Mouse (Mus musculus) heart, adult 8-10 months (tissue): ENCODE data around the gene Cox20. TPM values are rescaled to one million over a fixed set of nuclear protein-coding genes. Genes with fewer than 3 reads are reported as not detected.
"Not testable (repeated sequence)": the region's sequence is repeated elsewhere in the genome, so short reads cannot be mapped to it uniquely, and the experiment has no call there.

Experiments
- DNase-seq: peaks from one replicate; pipeline ENCODE4 v3.0.0; 2022; ENCODE audit warnings: low spot score
- total RNA-seq, 4 experiments: library from RNA; stranded (reverse); gene quantifications; 2 replicates each; pipeline ENCODE4 v1.2.4; 2022

Cox20 gene
- total RNA-seq, result 100 to 1,000 TPM in 2 of 4 experiments, 10 to 100 TPM in 2; 90.6 to 125 (median 103) TPM

DNA sequence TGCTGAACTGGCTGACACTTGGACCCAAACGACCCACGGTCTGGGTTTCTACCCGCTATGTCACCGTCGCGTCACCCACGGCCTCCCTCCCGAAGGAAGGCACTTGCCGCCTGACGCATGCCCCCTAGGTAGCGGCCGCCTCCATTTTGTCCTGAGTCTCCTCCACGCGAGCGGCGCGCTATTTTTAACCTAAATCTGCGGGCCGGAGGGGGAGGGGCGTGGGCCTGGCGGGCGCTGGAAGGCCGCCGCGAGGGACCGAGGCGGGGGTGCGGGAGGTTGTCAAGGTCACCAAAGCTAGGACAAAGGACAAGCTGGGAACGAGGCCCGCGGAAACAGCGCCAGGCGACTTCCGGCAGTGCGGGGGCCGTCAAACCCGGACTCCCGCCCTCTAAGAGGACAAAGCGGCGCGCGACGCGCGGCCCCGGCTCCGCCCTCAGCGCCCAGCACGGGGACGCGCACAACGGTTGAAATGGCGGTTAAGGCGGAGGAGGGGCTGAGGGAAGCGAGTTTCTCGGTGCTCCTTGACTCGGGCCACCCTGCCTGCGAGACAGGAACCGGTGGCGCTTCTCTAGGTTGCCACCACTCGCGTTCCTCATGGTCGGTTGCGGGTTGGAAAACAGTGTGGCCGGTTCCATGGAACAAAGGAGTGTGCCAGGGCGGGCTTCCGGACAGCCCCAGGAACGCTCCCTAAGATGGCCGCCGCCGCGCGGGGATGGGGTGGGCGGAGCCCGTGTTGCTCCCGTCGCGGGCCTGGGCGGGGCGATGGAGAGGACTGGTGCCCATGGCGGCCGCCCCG lies at the start of gene Cox20:
Gene Cox20, plus strand, starts transcription at position 742 of the 796 bp plus-strand sequence.
- DNase-seq, result peak; percentile 95

DNA sequence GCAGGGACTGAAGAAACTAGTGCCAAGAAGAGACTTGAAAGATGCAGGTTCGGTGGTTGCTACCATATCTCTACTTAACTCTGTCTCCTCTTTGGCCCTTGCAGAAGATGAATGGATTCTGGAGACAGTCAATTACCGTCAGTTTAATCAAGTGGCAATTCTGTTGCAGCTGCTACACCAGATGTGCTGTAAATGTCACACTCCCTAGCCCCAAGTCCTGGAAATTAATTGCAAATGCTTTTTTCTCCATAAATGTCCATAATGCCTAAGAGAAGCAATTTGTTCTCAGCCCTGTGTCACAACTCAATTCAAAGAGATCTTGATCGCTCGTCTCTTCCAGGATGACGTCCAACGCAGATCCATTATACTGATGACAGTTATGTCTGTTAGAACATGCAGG lies 48.3 kb upstream of the Cox20 start:
- no peak for DNase-seq

DNA sequence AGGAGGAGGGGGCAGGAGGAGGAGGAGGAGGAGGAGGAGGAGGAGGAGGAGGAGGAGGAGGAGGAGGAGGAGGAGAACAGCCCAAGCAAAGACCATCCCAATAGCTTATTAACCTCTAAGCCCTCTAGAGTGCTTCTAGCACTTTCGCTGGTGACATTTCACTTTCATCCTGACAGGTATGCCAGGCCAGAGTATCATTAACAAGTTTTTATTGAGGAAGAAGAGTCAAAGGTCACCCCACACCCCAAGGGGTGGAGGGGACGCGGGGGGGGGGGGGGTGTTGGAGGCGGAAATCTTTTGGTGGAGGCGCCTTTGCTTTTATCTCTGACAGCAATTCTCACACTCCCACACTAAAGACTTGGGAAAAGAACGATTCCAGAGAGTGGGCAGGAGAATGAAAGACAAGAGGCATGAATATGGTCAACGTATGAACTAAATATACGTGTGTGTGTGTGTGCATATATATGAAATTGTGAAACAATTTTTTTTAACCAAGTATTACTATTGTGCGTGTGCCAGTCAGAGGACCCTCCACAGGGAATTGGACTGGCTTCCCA lies 43.7 kb upstream of the Cox20 start:
- DNase-seq, result no peak

DNA sequence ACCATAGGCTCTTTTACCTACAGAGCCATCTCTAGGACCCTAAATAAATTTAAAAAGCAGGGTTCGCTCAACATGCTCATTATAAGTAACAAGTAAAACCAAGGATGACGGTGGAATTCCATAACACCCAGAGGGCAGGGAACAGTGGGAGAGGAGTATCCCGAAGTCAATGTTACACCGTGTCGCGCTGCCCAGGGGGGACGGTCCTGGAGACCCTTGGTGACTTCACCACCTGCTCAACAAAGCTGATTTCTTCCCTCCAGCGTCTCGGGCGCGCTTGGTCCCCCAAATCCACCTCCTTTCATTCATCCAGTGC lies 43.2 kb upstream of the Cox20 start:
- DNase-seq, result no peak

DNA sequence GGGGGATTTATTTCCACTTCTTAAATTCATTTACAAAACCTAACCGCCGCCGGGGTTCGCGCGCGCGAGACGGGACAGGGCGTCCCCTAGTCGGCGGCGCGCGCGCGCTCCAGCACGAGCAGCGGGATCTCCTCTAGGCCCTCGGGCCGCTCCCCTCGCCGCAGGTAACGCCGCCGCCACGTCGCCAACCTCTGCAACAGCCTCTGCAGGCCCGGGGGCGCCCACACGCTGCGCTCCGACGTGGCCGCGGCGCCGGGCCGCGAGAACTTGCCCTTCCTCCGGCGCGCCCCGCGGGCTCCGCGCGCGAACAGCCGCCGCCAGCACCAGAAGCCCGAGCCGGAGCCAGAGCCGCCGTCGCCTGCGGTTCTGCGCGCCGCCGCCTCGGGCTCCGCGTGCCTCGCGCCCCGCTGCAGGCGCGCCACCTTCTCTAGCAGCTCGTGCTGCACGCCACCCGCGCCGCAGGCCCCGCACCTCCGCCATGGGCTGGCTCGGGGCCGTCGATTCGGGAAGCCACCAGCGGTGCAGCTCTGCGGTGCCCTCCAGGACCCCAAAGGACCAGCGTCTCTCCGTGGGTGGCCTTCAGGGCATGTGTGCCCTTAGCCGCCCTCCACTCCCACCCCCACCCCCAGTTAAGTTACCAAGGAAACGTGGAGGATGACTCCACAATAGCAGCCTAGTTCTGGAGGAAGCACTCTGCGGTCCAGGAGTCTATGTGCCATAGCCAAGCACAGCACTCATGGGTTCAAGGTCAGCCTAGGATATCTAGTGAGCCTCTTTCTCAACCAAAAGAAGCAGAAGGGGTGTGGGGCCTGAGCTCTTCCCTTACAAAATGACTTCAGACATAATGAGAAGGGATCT lies 42.6 kb upstream of the Cox20 start:
- no peak for DNase-seq

DNA sequence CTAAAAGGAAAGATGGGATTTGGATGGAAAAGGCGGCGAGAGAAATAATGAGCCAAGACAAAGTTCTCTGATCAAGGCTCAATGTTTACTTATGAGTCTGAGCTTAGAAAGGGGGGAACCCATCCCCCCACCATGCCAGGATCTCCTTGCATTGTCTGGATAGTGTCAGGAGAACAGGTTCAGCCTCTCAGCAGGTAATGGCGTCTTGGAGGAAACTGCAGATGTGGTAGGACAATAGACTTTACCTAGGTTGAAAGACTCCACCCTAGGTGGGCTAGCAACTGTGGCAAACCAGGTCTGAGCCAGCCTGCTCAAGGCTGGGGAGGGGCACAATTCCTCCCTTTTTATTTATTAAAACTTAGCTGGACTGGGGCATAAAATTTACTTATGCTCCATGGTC lies 35.6 kb upstream of the Cox20 start:
- not testable (repeated sequence) for DNase-seq

DNA sequence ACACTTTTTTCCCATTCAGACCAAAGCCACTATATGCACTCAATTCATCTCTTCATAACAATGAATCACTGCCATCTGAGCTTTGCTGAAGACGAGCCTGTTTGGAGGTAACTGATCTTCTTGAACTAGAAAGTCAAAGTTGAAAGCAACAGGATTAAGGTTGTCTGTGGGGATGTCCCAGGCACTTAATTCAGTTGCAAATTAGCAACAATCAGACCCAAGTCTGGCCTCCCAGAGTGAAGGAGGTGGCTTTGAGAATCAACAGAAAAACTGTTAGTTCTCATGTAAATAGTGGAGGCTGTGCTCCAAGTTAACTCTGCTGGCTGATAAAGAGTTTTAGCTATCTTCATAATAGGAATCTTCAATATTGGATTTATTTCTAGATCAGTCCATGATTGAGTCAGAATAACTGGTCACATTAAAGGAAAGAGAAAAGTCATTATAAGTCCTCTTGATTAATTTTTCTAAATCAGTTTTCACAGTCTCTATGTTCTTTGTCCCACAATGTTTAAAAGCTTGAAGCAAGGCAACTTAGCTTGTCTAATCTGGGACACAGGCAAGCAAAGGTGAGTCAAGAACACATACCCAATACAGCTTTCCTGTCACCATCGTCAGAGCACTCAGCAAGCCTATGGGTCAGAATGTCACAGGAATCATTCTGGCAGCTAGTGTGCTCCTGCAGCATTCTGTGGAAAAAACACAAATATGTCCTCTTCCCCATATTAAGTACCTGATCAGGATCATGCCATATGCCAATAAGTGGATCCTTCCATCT lies 34.8 kb upstream of the Cox20 start:
- DNase-seq, result no peak

DNA sequence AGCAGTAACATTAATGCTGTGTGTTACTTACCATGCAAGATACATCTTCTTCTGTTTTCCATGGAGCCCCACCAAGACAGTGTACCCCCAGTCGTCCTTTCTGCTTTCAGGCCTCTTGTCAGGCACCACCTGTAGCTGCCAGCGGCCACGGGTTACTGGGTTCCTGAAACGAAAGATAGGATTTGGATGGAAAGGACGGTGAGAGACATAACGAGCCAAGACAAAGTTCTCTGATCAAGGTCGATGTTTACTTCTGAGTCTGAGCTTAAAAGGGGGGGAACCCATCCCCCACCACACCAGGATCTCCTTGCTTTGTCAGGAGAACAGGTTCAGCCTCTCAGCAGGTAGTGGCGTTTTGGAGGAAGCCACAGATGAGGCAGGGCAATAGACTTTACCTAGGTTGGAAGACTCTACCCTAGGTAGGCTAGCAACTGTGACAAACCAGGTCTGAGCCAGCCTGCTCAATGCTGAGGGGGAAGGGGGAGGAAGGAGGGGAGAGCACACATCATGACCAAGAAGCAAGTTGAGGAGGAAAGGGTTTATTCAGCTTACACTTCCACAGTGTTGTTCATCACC lies 31.2 kb upstream of the Cox20 start:
- DNase-seq, result no peak

DNA sequence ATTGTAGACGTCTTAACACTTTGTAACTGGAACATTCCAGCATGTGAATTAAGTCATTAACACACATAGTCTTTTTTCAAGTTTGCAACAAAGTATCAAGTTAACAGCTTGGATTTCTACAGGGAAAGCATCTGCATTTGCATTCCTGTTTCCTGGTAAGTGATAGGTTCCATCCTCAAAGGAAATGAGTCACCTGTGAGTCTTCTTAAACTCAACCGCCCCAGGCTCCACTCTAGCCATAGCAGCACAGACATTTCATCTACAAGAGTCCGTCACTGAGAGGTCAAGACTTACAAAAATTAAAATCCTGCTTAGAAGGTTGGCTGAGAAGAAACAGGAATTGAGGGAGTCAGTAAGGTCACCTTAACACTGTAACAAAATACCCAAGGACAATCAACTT lies 27.2 kb upstream of the Cox20 start:
- DNase-seq, result no peak

DNA sequence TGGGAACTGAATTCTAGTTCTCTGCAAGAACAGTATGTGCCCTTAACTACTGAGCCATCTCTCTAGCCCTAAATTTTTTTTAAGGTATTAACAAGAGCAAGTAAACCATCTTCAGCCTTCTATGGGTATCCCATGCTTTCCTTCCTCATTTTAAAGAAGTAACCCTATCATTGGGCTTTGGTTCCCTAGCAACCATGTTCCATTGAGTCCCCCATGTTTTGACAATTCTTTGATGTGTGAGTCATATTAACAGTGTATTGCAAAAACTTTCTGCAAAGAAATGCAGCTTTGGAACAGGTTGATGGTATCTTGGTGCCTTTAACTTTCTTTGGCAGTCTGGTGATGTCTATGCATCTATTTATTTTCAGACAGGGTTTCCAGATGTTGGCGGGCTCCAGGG lies 24.9 kb upstream of the Cox20 start:
- no peak for DNase-seq

DNA sequence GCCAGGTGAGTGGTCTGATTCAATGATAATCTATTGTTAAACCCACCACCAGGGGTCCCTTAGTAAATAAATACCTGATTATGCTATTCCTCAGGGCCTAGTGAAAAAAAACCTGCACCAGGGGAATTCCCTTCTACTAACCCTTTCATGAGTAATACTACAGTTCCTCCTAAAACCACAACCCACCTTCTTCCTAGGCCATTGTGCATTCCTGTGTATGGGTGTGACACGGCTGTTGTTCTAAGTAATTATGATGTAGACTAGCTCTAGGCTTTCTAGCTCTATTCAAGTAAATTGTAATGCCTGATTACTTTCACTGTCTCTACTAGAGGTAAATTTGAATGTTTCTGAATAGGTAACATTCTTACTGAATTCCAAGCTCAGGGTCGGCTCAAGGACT lies 17.7 kb upstream of the Cox20 start:
- DNase-seq, result not testable (repeated sequence)

DNA sequence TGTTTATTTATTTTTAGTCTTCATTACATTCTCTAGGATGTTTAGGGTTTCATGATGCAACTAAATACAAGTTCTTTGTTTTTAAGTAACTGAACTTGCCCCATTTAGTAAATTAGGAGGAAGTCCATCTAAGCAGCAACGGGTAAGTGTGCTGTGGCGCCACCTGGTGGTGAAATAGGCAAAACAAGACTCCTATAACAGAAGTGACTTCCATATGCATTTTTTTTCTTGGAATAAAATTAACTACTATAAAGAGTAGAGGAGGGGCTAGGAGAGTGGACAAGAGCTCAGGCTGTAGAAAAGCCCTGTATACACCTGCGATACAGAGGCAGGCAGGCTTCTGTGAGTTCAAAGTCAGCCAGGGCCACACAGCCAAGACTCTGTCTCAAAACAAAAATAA lies 15.5 kb upstream of the Cox20 start:
- DNase-seq, result peak; percentile 68

DNA sequence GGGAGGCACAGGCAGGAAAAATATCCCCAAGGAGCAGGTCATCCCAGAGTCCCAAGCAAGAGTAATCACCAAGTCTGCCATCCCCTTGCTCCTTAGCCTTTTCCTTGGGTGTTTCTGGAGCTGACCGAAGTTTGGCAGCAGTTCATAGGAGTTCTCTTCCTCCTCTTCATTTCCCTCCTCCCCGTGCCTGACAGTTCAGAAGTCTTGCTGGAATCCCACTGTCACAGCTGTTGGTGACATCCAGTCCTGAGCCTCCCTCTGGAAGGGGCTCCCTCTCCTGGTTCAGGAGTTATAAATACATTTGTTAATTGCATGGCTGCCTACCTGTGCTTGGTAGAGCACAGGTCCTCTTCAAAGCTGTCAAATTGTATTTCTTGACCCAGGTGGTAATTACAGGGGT lies 9.4 kb upstream of the Cox20 start:
- no peak for DNase-seq

DNA sequence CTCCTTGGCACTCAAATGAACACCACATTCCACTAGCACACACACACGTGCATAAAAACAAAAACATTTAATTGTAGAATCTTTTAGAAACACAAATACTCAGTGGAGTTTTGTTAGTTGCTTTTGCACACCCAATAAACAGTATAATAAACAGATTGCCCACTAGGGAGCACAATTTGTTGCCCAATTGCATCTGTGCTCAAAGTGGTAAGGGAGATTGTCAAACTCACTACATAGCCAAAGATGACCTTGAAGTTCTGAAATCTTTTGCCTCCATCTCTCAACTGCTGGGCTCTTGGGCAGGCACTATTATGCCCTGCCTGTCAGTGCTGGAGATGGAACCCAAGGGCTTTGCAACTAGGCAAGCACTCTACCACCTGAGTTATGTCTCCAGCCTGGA lies 8.8 kb upstream of the Cox20 start:
- no peak for DNase-seq

DNA sequence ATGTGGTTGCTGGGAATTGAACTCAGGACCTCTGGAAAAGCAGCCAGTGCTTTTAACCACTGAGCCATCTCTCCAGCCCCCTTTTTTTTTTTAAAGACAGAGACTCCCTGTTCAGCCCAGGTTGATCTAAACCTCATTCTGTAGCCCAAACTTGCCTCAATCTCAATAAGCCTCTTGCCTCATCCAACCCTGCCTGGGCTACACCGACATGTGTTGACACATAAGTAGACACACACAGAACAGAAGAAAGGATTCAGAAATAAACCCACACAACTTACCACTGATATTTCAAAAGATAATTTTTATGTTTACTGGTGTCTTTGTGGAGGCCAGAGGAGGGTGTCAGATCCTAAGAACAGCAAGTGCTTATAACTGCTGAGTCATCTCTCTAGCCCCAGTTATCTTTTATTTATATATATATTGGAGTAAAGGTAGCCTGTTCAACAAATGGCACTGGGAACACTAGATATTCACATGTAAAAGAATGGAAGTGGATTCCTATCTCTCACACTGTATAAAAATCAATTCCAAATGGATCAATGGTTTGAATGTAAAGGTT lies 5.8 kb upstream of the Cox20 start:
- no peak for DNase-seq

DNA sequence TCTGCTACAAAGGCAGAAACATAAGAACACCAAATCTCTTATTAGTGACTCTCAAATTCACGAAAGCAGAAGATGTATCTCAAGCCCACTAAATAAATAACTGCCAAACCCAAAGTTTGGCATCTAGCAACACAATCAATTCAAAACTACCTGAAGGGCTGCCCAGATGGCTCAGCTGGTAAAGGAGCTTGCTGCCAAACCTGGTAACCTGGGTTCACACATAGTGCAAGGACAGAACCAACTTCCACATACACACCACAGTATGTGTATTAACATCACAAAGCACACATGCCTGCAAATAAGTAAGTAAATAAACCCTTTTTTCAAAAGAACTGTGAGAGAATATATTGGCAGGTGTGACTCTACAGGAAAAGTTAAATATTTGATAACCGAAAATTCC lies 4.7 kb upstream of the Cox20 start:
- DNase-seq, result no peak

DNA sequence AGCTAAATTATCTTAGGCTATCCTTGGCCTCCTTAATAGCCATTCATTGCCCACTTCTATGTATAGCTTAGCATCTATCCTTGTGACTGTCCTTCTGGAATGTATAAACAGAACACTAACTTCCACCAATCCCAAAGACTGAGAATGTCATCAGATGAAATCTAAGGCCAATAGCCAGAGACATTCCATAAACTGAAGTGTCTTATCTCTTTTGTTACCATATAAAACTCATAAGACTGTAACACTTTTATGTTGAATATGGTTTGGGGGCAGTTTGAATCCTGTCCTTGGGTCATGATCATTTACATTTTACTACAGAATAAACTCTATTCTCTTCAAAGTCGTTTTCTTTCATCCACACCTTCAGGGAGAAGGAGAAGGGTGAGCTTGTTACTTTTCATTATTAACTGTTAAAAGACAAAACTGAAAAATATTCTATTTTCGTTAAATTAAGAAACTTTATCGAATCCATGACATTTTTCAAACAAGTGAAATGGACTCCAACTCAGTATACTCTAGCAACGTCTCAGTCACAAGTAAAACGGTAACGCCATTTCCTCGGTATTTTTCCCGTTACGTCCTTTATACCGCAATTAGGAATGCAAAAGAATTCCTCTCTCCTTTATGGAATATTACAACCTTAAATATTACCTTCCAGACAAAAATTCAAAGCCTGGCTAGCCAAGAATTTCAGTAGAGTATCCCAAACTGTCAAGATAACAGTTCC lies 1.5 kb upstream of the Cox20 start:
- DNase-seq, result no peak

DNA sequence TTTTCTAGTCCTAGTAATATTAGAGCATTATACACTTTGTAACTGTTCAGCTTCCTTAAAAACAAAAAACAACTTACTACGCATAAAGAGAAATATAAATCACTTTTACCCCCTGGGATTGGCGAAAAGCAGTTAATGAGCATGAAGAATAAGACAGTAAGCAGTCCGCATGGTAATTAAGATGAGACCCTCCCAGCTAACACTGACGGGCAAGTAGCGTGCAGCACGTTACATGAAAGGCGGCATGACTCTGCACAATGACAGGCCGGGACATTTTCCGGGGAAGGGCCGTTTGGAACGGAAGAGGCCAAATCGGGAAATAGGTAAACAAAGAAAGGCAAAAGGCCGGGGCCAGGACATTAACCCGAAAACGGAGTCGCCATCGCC lies 935 bp upstream of the Cox20 start:
- DNase-seq, result peak; percentile 95

DNA sequence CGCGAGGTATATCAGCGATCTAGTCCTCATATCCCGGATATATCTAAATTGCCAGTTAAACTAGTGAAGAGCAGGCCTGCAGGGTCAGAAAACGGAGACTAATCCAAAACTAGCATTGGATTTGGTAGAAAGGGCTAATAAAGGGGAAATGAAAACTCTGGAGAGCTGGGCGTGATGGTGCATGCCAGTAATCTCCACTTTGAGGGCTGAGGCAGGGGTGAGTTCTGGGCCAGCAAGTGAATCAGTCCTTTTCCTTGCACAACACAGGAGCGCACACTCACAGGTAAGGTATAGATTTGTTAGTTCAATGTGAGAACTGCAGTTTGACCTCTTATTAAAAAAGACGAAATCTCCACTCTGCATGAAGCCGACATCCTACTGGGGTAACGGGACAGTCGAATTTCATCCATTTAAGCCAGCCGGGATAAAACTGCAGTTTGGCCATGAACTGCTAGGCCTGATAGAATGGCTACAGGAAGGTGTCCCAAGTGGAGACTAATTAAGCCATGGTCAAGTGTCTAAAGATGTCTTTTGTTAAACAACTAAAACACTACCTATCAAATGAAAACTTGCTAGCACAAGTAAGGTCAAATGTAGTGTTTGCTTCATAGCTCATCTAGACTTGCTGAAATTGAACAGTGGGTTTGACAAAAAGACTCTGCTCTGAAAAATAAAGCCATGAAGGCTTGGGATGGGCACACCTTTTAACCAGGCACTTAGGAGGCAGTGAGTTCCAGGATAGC lies 536 bp downstream of the Cox20 start:
- DNase-seq, result no peak
